ENCODE assay signal across 22 mouse cellular contexts in the genomic region with DNA sequence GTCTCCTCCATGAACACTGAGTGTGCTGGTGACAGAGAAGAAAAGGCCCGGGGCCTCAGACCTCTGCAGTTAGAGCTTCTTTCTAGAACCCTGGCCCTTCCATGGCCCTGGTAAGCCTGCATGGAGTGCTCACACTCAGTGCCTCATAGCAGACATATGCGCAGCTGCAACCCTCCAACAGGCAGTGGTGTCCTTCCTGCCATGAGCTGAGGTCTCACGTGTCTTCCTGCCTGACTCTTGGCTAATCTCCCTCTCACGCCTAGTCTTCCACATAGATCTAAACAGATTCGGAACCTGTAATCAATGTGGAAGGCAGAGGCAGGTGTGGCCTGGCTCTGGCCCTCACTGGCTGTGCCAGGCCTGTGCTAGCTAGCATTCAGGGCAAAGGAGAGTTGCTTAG. TPM values are rescaled to one million over a fixed set of nuclear protein-coding genes. Genes with fewer than 3 reads are reported as not detected.
DNase-seq lines count a peak whose midpoint lies in the region; ATAC-seq lines count a peak whose summit lies in the region.
"Had no signal": no experiment of that assay in that cellular context is flagged by ENCODE, and none has a peak within 500 bp of the region (broad histone marks: within the 10 kb centered on the region; RNA-seq: fewer than 3 reads in every experiment).

No protein-coding gene starts in this region.

- H3K27ac ChIP-seq in embryonic facial prominence, embryonic 13.5 days, result no peak overlapping the region
- no peak overlapping the region for H3K27ac ChIP-seq in embryonic facial prominence, embryonic 10.5 days (replicated peaks)
- H3K27ac ChIP-seq: heart, embryonic 13.5 days; hindbrain, embryonic 12.5 days; kidney, postnatal 0 days had no signal

- no peaks in the 10 kb centered on the region for H3K36me3 ChIP-seq in embryonic facial prominence, embryonic 13.5 days
- H3K36me3 ChIP-seq in embryonic facial prominence, embryonic 10.5 days (replicated peaks), result no peaks in the 10 kb centered on the region
- H3K36me3 ChIP-seq: G1E; heart, embryonic 13.5 days; hindbrain, embryonic 12.5 days had no signal

- DNase-seq in embryonic facial prominence, embryonic 10.5 days (ENCODE audit: low spot score), result no peak
- DNase-seq in 416B (ENCODE audit: low read depth), result peak; percentile 44
- DNase-seq in thymus, postnatal 25 days, result peak; percentile 58
- no peak for DNase-seq in adrenal gland, postnatal 4 days (ENCODE audit: low spot score in 2 of 2)
- no peak for DNase-seq in urinary bladder, postnatal 10 days (ENCODE audit: low spot score)
- DNase-seq: adrenal gland, adult 8-10 months; cerebellum, adult 18-20 months; cerebellum, postnatal 14 days; kidney, adult 11 months; right cerebral cortex, postnatal 25 days had no signal

- WGBS in embryonic facial prominence, embryonic 13.5 days, result 82% methylated on average over 5 of the region's 5 CpGs
- WGBS in embryonic facial prominence, embryonic 10.5 days, result 83% methylated on average over 5 of the region's 5 CpGs

- H3K27me3 ChIP-seq in embryonic facial prominence, embryonic 13.5 days, result peaks cover 55% of the 10 kb centered on the region
- H3K27me3 ChIP-seq in embryonic facial prominence, embryonic 10.5 days (replicated peaks; ENCODE audit: low read depth, poor library complexity, severe bottlenecking), result peaks cover 65% of the 10 kb centered on the region
- H3K27me3 ChIP-seq: Patski had no signal

- H3K9me3 ChIP-seq in embryonic facial prominence, embryonic 13.5 days, result no peaks in the 10 kb centered on the region
- no peaks in the 10 kb centered on the region for H3K9me3 ChIP-seq in embryonic facial prominence, embryonic 10.5 days
- H3K9me3 ChIP-seq: G1E; heart, embryonic 13.5 days; hindbrain, embryonic 12.5 days had no signal

- no peak overlapping the region for H3K4me3 ChIP-seq in embryonic facial prominence, embryonic 13.5 days
- no peak overlapping the region for H3K4me3 ChIP-seq in embryonic facial prominence, embryonic 10.5 days
- H3K4me3 ChIP-seq: heart, embryonic 13.5 days; hindbrain, embryonic 12.5 days had no signal

- no peak for ATAC-seq in embryonic facial prominence, embryonic 13.5 days (ENCODE audit: insufficient number of reproducible peaks, insufficient read depth, low FRiP score, low TSS enrichment, low read depth)
- ATAC-seq in megakaryocyte progenitor cell, adult 5-6 weeks (replicated peaks; ENCODE audit: poor library complexity), result peak; percentile 28
- ATAC-seq: forebrain, embryonic 14.5 days; Patski had no signal

- H3K4me1 ChIP-seq in embryonic facial prominence, embryonic 13.5 days, result peaks cover 28% of the 10 kb centered on the region
- peaks cover 32% of the 10 kb centered on the region for H3K4me1 ChIP-seq in embryonic facial prominence, embryonic 10.5 days

- H3K9ac ChIP-seq in embryonic facial prominence, embryonic 13.5 days, result 0 out of 2 replicates have a peak overlapping the region, but pooled peaks have one; percentile 37
- H3K9ac ChIP-seq: heart, embryonic 13.5 days; hindbrain, embryonic 12.5 days had no signal

- H3K4me2 ChIP-seq in embryonic facial prominence, embryonic 13.5 days, result no peak overlapping the region
- H3K4me2 ChIP-seq: heart, embryonic 13.5 days; hindbrain, embryonic 12.5 days; midbrain, embryonic 11.5 days had no signal

RNA-seq across cellular contexts. Expression of gene Gpr132, which starts 11.7 kb away (rescaled TPM):
- 0.17 TPM in 1 of 2 replicates, not detected in the other for polyA plus RNA-seq in embryonic facial prominence, embryonic 13.5 days (2015; fragmentation: Nextera tagmentation; extraction: Ambion mirVana)
- 0.30 TPM in 1 of 2 replicates, not detected in the other for polyA plus RNA-seq in embryonic facial prominence, embryonic 10.5 days (2016; fragmentation: Nextera tagmentation; extraction: Ambion mirVana)
- total RNA-seq in megakaryocyte progenitor cell, adult 5-6 weeks (2015), result 11.4 and 14.1 TPM in 2 replicates
- 5.7 and 6.1 TPM in 2 replicates for total RNA-seq in megakaryocyte progenitor cell, adult 5-6 weeks (2017)
- under 1 TPM; 0.20 to 0.39 TPM for total RNA-seq in adrenal gland, postnatal 4 days (2021)
- total RNA-seq: gastrocnemius, adult 8-10 months; layer of hippocampus, postnatal 14 days had no signal
- polyA plus RNA-seq: forebrain, embryonic 14.5 days; hindbrain, embryonic 12.5 days; limb, embryonic 11.5 days; midbrain, embryonic 11.5 days; Patski had no signal

RNA-seq across cellular contexts. Expression of gene Jag2, which starts 49.8 kb away (rescaled TPM):
- polyA plus RNA-seq in embryonic facial prominence, embryonic 13.5 days (2015; fragmentation: Nextera tagmentation; extraction: Ambion mirVana), result 7.4 and 11.5 TPM in 2 replicates
- polyA plus RNA-seq in embryonic facial prominence, embryonic 10.5 days (2016; fragmentation: Nextera tagmentation; extraction: Ambion mirVana), result 4.8 and 5.3 TPM in 2 replicates
- total RNA-seq in megakaryocyte progenitor cell, adult 5-6 weeks (2015), result 0.64 and 0.78 TPM in 2 replicates
- total RNA-seq in megakaryocyte progenitor cell, adult 5-6 weeks (2017), result 2.4 and 4.5 TPM in 2 replicates
- 10 to 100 TPM; 15.2 to 18.3 TPM for total RNA-seq in adrenal gland, postnatal 4 days (2021)

RNA-seq across cellular contexts. Expression of gene Cdca4, which starts 50.5 kb away (rescaled TPM):
- polyA plus RNA-seq in embryonic facial prominence, embryonic 13.5 days (2015; fragmentation: Nextera tagmentation; extraction: Ambion mirVana), result 139 and 147 TPM in 2 replicates
- 180 and 183 TPM in 2 replicates for polyA plus RNA-seq in embryonic facial prominence, embryonic 10.5 days (2016; fragmentation: Nextera tagmentation; extraction: Ambion mirVana)
- 64.3 and 68.9 TPM in 2 replicates for total RNA-seq in megakaryocyte progenitor cell, adult 5-6 weeks (2015)
- 56.8 and 63.6 TPM in 2 replicates for total RNA-seq in megakaryocyte progenitor cell, adult 5-6 weeks (2017)
- 10 to 100 TPM; 31.1 to 32.5 TPM for total RNA-seq in adrenal gland, postnatal 4 days (2021)

Comparison
In these comparisons a context has a peak if more than half of its experiments do, and no peak if none do; other contexts are left out.
1. DNase-seq: peak in 416B (single experiment) and thymus, postnatal 25 days (single experiment); none in embryonic facial prominence, embryonic 10.5 days (single experiment), adrenal gland, postnatal 4 days (0 of 2) and urinary bladder, postnatal 10 days (single experiment).
2. RNA of gene Gpr132, which starts 11.7 kb away (total RNA-seq): 5.7 to 14.1 TPM in megakaryocyte progenitor cell, adult 5-6 weeks; 0.20 to 0.39 TPM in adrenal gland, postnatal 4 days; every median in the first group is over 4 times any median in the second.